Mouse (Mus musculus): ENCODE measurements around the gene Asgr2. TPM values are rescaled to one million over a fixed set of nuclear protein-coding genes. Genes with fewer than 3 reads are reported as not detected.

The Asgr2 gene
- polyA plus RNA-seq, 1 experiment from 2014 or later = not detected

- Histone ChIP-seq H3K4me2 (ENCODE audit: low read length) (no peak overlapping the region), H3K36me3 (ENCODE audit: control insufficient read depth, insufficient read depth, low read length) (no peaks in the 10 kb centered on the region), H3K9me3 (ENCODE audit: control insufficient read depth, low read length) (no peaks in the 10 kb centered on the region), H3K27ac (replicated peaks; ENCODE audit: low read depth, low read length) (no peak overlapping the region), H3K27me3 (ENCODE audit: control insufficient read depth, insufficient read depth, low read length) (no peaks in the 10 kb centered on the region), H3K4me1 (ENCODE audit: control insufficient read depth, insufficient read depth, low read length) (no peaks in the 10 kb centered on the region), H3K9ac (replicated peaks; ENCODE audit: low read length) (no peak overlapping the region), H3K4me3 (replicated peaks; ENCODE audit: low read depth, low read length) (no peak overlapping the region)
- ATAC-seq (ENCODE audit: low FRiP score, low TSS enrichment) = no peak
- no peak for DNase-seq
- 48% methylated on average over 3 of the region's 3 CpGs for WGBS
Observed at GRCm38 (mm10) chr11:70077441-70077840, 15.0 kb upstream of the Asgr2 start.

GRCm38 (mm10) chr11:70079175-70079574 is 13.3 kb upstream of the Asgr2 start:
- H3K27ac ChIP-seq (replicated peaks; ENCODE audit: low read depth, low read length) = no peak overlapping the region
- no peak overlapping the region for H3K9ac ChIP-seq (replicated peaks; ENCODE audit: low read length)
- no peaks in the 10 kb centered on the region for H3K27me3 ChIP-seq (ENCODE audit: control insufficient read depth, insufficient read depth, low read length)
- no peaks in the 10 kb centered on the region for H3K36me3 ChIP-seq (ENCODE audit: control insufficient read depth, insufficient read depth, low read length)
- no peaks in the 10 kb centered on the region for H3K4me1 ChIP-seq (ENCODE audit: control insufficient read depth, insufficient read depth, low read length)
- H3K9me3 ChIP-seq (ENCODE audit: control insufficient read depth, low read length) = no peaks in the 10 kb centered on the region
- ATAC-seq (ENCODE audit: low FRiP score, low TSS enrichment) = no peak
- DNase-seq = no peak
- WGBS = 70% methylated on average over 6 of the region's 6 CpGs
- H3K4me3 ChIP-seq (replicated peaks; ENCODE audit: low read depth, low read length) = no peak overlapping the region
- no peak overlapping the region for H3K4me2 ChIP-seq (ENCODE audit: low read length)

GRCm38 (mm10) chr11:70079928-70080327 is 12.5 kb upstream of the Asgr2 start:
- no peak for DNase-seq
- 82% methylated on average over 7 of the region's 7 CpGs for WGBS
- ATAC-seq (ENCODE audit: low FRiP score, low TSS enrichment) = no peak
- H3K9ac ChIP-seq (replicated peaks; ENCODE audit: low read length) = no peak overlapping the region
- H3K4me1 ChIP-seq (ENCODE audit: control insufficient read depth, insufficient read depth, low read length) = no peaks in the 10 kb centered on the region
- no peak overlapping the region for H3K4me2 ChIP-seq (ENCODE audit: low read length)
- no peak overlapping the region for H3K4me3 ChIP-seq (replicated peaks; ENCODE audit: low read depth, low read length)
- no peaks in the 10 kb centered on the region for H3K36me3 ChIP-seq (ENCODE audit: control insufficient read depth, insufficient read depth, low read length)
- H3K27me3 ChIP-seq (ENCODE audit: control insufficient read depth, insufficient read depth, low read length) = no peaks in the 10 kb centered on the region
- no peaks in the 10 kb centered on the region for H3K9me3 ChIP-seq (ENCODE audit: control insufficient read depth, low read length)
- no peak overlapping the region for H3K27ac ChIP-seq (replicated peaks; ENCODE audit: low read depth, low read length)

GRCm38 (mm10) chr11:70080803-70081590 is 11.4 kb upstream of the Asgr2 start:
- Histone ChIP-seq H3K4me2 (ENCODE audit: low read length) (no peak overlapping the region), H3K27me3 (ENCODE audit: control insufficient read depth, insufficient read depth, low read length) (no peaks in the 10 kb centered on the region), H3K4me3 (replicated peaks; ENCODE audit: low read depth, low read length) (no peak overlapping the region), H3K9ac (replicated peaks; ENCODE audit: low read length) (no peak overlapping the region), H3K9me3 (ENCODE audit: control insufficient read depth, low read length) (no peaks in the 10 kb centered on the region), H3K36me3 (ENCODE audit: control insufficient read depth, insufficient read depth, low read length) (no peaks in the 10 kb centered on the region), H3K27ac (replicated peaks; ENCODE audit: low read depth, low read length) (no peak overlapping the region), H3K4me1 (ENCODE audit: control insufficient read depth, insufficient read depth, low read length) (no peaks in the 10 kb centered on the region)
- DNase-seq (no peak), ATAC-seq (ENCODE audit: low FRiP score, low TSS enrichment) (no peak)
- WGBS = 88% methylated on average over 15 of the region's 15 CpGs

GRCm38 (mm10) chr11:70084563-70084962 is 7.9 kb upstream of the Asgr2 start:
- ATAC-seq (ENCODE audit: low FRiP score, low TSS enrichment) = no peak
- no peaks in the 10 kb centered on the region for H3K36me3 ChIP-seq (ENCODE audit: control insufficient read depth, insufficient read depth, low read length)
- WGBS = 88% methylated on average over 8 of the region's 8 CpGs

GRCm38 (mm10) chr11:70097396-70097795 is 5.0 kb downstream of the Asgr2 start:
- no peak for ATAC-seq (ENCODE audit: low FRiP score, low TSS enrichment)
- WGBS = 85% methylated on average over 11 of the region's 11 CpGs

More at GRCm38 (mm10) chr11:70084563-70084962, 7.9 kb upstream of the Asgr2 start:
- H3K4me3 ChIP-seq (replicated peaks; ENCODE audit: low read depth, low read length) = no peak overlapping the region
- H3K4me1 ChIP-seq (ENCODE audit: control insufficient read depth, insufficient read depth, low read length) = no peaks in the 10 kb centered on the region
- no peaks in the 10 kb centered on the region for H3K9me3 ChIP-seq (ENCODE audit: control insufficient read depth, low read length)
- no peak for DNase-seq
- H3K27ac ChIP-seq (replicated peaks; ENCODE audit: low read depth, low read length) = no peak overlapping the region
- H3K9ac ChIP-seq (replicated peaks; ENCODE audit: low read length) = no peak overlapping the region
- H3K27me3 ChIP-seq (ENCODE audit: control insufficient read depth, insufficient read depth, low read length) = no peaks in the 10 kb centered on the region
- H3K4me2 ChIP-seq (ENCODE audit: low read length) = no peak overlapping the region

GRCm38 (mm10) chr11:70099102-70099501 is 6.7 kb downstream of the Asgr2 start:
- no peak for ATAC-seq (ENCODE audit: low FRiP score, low TSS enrichment)
- WGBS = 86% methylated on average over 2 of the region's 2 CpGs
- no peaks in the 10 kb centered on the region for H3K27me3 ChIP-seq (ENCODE audit: control insufficient read depth, insufficient read depth, low read length)
- no peak overlapping the region for H3K9ac ChIP-seq (replicated peaks; ENCODE audit: low read length)
- no peaks in the 10 kb centered on the region for H3K9me3 ChIP-seq (ENCODE audit: control insufficient read depth, low read length)
- H3K4me3 ChIP-seq (replicated peaks; ENCODE audit: low read depth, low read length) = no peak overlapping the region
- no peaks in the 10 kb centered on the region for H3K4me1 ChIP-seq (ENCODE audit: control insufficient read depth, insufficient read depth, low read length)
- H3K27ac ChIP-seq (replicated peaks; ENCODE audit: low read depth, low read length) = no peak overlapping the region
- H3K36me3 ChIP-seq (ENCODE audit: control insufficient read depth, insufficient read depth, low read length) = no peaks in the 10 kb centered on the region
- DNase-seq = no peak
- no peak overlapping the region for H3K4me2 ChIP-seq (ENCODE audit: low read length)

More at GRCm38 (mm10) chr11:70097396-70097795, 5.0 kb downstream of the Asgr2 start:
- Histone ChIP-seq H3K9me3 (ENCODE audit: control insufficient read depth, low read length) (no peaks in the 10 kb centered on the region), H3K4me2 (ENCODE audit: low read length) (no peak overlapping the region), H3K4me1 (ENCODE audit: control insufficient read depth, insufficient read depth, low read length) (no peaks in the 10 kb centered on the region), H3K27ac (replicated peaks; ENCODE audit: low read depth, low read length) (no peak overlapping the region), H3K27me3 (ENCODE audit: control insufficient read depth, insufficient read depth, low read length) (no peaks in the 10 kb centered on the region), H3K9ac (replicated peaks; ENCODE audit: low read length) (no peak overlapping the region), H3K36me3 (ENCODE audit: control insufficient read depth, insufficient read depth, low read length) (no peaks in the 10 kb centered on the region), H3K4me3 (replicated peaks; ENCODE audit: low read depth, low read length) (no peak overlapping the region)
- no peak for DNase-seq

GRCm38 (mm10) chr11:70099809-70100208 is 7.4 kb downstream of the Asgr2 start:
- WGBS = 85% methylated on average over 2 of the region's 2 CpGs

GRCm38 (mm10) chr11:70103701-70104315 is 11.4 kb downstream of the Asgr2 start:
- H3K9me3 ChIP-seq (ENCODE audit: control insufficient read depth, low read length) = no peaks in the 10 kb centered on the region
- no peaks in the 10 kb centered on the region for H3K36me3 ChIP-seq (ENCODE audit: control insufficient read depth, insufficient read depth, low read length)
- H3K4me1 ChIP-seq (ENCODE audit: control insufficient read depth, insufficient read depth, low read length) = no peaks in the 10 kb centered on the region
- no peak overlapping the region for H3K27ac ChIP-seq (replicated peaks; ENCODE audit: low read depth, low read length)
- no peak overlapping the region for H3K4me2 ChIP-seq (ENCODE audit: low read length)
- no peak overlapping the region for H3K9ac ChIP-seq (replicated peaks; ENCODE audit: low read length)
- WGBS = 80% methylated on average over 14 of the region's 14 CpGs
- DNase-seq (no peak), ATAC-seq (ENCODE audit: low FRiP score, low TSS enrichment) (no peak)
- H3K27me3 ChIP-seq (ENCODE audit: control insufficient read depth, insufficient read depth, low read length) = no peaks in the 10 kb centered on the region
- H3K4me3 ChIP-seq (replicated peaks; ENCODE audit: low read depth, low read length) = no peak overlapping the region

More at GRCm38 (mm10) chr11:70099809-70100208, 7.4 kb downstream of the Asgr2 start:
- Histone ChIP-seq H3K4me2 (ENCODE audit: low read length) (no peak overlapping the region), H3K27ac (replicated peaks; ENCODE audit: low read depth, low read length) (no peak overlapping the region), H3K27me3 (ENCODE audit: control insufficient read depth, insufficient read depth, low read length) (no peaks in the 10 kb centered on the region), H3K4me1 (ENCODE audit: control insufficient read depth, insufficient read depth, low read length) (no peaks in the 10 kb centered on the region), H3K36me3 (ENCODE audit: control insufficient read depth, insufficient read depth, low read length) (no peaks in the 10 kb centered on the region), H3K9me3 (ENCODE audit: control insufficient read depth, low read length) (no peaks in the 10 kb centered on the region), H3K9ac (replicated peaks; ENCODE audit: low read length) (no peak overlapping the region), H3K4me3 (replicated peaks; ENCODE audit: low read depth, low read length) (no peak overlapping the region)
- no peak for DNase-seq
- ATAC-seq (ENCODE audit: low FRiP score, low TSS enrichment) = no peak
